Mouse (Mus musculus) CH12F3 (cell line): ENCODE measurements around the gene Il13.

Experiments
- in situ Hi-C: fragments of 300-500 bp; cut with MboI; formaldehyde crosslinking; loops from 2 replicates; pipeline ENCODE4 v1.14.3; 2020; ENCODE audit warnings: low sequenced_read_pairs

Gene Il13

DNA sequence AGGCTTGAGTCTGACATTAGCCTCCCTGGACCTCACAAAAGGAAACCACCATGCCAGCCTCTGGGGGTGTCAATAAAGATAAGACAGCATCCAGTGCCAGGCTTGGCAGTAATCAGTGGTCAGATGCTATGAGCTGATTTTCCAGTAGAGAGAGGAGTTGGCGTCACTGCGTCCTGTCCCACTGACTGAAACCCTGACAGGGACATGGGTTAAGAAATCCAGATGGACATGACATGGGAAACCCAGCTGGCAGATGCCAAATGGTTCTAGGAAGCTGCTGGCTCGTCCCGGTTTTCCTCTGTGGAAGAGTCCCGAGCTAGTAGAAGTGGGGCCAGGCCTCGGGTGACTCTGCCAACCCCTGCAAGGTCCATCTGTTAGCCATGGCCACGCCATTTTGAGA is 858 bp downstream of the Il13 start:
- in situ Hi-C loops = no loop called here

DNA sequence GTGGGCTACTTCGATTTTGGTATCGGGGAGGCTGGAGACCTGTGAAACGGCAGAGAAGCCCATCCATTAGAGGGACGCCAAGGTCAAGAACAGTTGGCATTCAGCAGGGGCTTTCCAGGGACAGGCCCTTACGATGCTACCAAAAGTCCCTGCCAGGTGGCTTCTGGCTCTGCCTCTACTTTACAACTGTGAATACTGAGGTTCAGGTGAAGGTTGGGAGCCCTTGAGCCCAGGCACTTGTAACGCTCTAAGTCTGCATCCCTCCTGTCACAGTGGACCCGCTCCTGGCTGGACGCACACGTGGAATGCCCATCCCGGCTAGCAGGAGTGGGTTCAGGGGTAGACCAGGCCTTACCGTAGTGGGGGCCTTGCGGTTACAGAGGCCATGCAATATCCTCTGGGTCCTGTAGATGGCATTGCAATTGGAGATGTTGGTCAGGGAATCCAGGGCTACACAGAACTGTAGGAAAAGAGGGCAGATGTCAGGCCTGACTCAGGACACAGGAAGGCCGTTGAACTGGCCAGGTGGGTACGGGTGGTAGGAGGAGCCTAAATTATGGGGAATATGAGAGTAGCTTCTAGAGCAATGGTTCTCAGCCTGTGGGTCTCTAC is 2.3 kb downstream of the Il13 start:
- in situ Hi-C loops = no loop called here

GRCm38 (mm10) chr11:53627859-53628258 is 6.6 kb downstream of the Il13 start:
- in situ Hi-C loops = no loop called here

DNA sequence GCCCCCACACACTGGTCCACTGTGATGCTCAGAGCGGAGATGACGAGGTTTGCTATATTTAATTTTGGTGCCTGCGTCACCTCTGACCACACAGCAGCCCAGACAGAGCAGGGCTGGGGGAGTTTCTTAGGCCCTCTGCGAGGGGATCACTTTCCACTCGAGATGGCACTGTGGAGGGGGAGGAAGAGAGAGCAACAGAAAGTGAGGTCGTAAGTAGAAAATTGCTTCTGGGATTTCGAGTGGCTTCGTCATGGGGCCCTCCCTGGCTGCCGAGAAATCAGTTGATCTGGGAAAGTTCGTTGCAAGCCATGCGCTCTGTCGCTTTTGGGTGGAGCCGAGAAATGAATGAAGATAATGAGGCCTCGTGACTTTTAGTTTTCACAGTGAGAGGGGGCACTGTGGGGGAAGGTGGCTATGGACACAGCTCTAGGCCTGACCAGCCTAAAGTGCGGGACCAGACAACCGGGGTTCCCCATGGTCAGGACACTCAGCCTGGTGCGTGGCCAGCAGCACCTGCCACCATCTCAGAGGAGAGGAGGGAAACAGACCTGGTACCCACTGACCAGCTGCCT is 7.6 kb downstream of the Il13 start:
- in situ Hi-C loops = no loop called here

DNA sequence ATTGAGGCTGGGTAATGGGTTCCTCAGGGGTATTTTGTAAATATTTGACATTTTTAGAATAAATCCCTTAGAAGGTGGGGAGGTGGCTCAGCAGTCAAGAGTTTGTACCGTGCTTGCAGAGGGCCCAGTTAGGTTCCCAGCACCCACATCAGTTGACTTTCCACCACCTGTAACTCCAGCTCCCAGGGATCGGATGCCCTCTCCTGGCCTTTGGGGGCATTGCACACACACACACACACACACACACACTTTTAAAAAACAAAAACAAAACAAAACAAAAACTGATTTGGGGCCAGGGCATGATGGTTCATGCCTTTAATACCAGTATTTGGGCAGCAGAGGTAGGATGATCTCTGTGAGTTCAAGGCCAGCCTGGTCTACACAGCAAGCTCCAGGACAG is 10.4 kb downstream of the Il13 start:
- in situ Hi-C loops = no loop called here

DNA sequence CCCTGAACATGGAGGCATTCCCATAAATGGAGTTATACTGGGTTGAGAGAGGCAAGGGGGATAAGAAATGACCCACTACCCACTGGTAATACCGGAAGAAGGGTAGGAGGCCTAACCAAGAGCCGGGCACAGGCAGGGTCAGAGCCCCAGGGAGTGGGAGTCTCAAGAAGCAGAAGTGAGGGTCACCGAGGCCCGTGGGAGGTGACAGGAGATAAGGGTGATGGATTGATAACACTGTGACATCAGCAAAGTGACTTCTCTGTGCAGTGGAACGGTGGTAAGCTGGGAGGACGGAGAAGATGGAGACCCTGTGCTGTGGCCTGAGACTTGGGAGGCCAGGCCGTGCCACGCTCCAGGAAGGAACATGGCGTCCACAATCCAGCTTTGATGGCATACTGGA is 10.9 kb downstream of the Il13 start:
- in situ Hi-C loops = no loop called here

- in situ Hi-C loops = no loop called here
These were observed 12.1 kb downstream of the Il13 start for GRCm38 (mm10) chr11:53622440-53622806.

- in situ Hi-C loops = no loop called here
These were observed 12.7 kb downstream of the Il13 start for GRCm38 (mm10) chr11:53621582-53622439.

DNA sequence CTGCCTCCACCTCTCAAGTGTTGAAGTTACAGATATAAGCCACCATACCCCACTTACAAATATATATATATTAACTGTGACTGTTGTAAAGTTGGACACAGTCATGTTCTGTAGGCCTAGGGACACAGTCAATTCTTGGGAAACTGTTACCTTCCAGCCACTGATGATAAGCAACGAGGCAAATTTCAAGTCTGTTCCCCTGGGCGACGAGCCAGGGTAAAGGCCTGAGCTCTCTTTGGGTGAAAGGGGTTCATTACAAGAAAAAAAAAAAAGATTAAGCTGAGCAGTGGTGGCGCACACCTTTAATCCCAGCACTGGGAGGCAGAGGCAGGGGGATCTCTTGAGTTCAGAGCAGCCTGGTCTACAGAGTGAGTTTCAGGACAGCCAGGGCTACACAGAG is 14.4 kb downstream of the Il13 start:
- in situ Hi-C loops = no loop called here

DNA sequence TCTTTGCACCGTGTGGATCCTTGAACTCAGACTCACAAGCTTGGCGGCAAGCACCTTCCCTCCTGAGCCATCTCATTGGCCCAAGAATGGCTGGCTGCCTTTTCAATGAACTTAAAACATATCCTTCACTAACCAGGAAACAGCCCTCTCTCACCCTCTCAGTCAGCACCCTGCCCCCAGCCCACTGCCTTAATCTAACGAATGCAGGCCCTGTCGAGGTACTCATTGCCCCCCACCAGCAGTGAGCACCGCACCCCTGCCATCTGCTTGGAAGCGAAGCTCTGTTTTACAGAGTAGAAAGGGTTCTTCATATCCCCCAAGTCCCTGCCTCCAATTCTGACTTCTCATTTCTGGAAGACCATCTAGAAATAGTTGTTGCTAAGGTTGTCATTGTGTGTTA is 15.1 kb downstream of the Il13 start:
- in situ Hi-C loops = no loop called here

GRCm38 (mm10) chr11:53618619-53619198 is 15.8 kb downstream of the Il13 start, which contains the start of gene Il4:
Gene Il4 (minus strand): TSS chr11:53618669.
- in situ Hi-C loops = no loop called here

DNA sequence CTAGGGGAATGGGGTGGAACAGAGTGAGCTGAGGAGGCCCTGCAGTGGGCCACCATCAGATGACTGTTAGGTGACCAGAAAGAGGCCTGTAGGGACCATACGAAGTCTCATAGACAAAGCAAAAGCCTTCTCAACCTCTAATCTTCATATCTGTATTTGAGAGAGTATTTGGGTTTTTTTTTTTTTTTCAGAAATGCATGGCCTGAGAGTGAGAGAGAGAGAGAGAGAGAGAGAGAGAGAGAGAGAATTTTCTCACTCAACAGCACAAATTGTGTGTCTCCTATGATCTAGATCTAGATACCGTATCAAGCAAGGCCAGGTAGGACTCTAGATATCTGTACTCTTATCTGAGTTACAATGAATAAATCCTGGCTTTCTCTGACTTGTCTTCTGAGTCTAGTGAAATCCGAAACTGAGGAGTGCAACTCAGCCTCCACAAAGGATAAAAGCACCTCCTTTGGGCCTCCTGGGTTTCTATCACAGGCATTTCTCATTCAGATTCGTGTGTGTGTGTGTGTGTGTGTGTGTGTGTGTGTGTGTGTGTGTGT is 16.9 kb downstream of the Il13 start:
- in situ Hi-C loops = no loop called here

DNA sequence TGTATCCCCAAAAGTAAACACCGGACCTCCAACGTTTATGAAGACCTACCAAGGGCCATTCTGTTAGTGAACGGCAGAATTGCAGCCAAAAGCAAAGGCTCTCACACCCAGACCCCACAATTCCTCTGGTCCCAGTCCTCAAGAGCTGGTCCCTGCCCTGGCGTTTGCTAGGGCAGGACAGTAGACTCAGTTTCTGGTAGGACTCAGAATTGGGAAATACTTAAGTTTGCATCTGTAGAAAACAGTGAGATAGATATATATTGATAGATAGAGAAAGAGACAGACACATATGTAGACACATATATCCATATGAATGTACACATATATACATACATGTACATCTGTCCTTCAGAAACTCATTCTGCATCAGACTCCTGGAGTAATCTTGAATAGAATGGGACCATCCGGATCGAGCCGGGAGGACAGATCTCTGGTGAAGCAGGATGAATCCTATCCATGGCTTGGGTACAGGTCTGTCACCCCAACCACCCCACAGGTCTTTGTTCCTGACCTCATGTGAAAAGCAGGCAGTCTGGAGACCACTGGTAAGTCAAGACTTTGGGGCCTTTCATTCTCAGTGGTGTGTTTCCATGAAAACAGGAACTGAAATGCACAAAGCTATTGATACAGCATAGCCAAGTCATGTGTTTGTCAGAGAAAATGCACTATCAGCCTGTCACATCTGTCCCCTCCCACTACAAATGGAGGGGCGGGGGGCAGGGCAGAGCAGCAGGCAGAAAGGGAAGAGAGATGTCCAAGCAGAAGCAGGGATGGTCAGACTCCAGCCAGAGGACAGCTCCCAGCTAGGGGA is 17.5 kb downstream of the Il13 start:
- in situ Hi-C loops = no loop called here

DNA sequence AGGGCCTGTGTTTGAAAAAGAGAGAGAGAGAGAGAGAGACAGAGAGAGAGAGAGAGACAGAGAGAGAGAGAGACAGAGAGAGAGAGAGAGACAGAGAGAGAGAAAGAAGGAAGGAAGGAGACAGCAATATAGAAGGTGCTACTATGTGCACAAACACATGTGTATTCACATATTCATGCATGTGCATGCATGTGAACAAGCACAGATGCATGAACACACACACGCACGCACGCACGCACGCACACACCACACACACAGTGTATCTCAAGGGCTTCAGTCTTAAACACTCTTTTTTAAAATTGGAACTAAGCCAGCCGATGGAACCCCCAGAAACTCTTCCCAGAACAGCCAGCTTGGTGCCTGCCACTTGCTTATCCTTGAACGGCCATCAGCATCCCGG is 18.9 kb downstream of the Il13 start:
- in situ Hi-C loops = no loop called here

GRCm38 (mm10) chr11:53615172-53615571 is 19.3 kb downstream of the Il13 start:
- in situ Hi-C loops = no loop called here

DNA sequence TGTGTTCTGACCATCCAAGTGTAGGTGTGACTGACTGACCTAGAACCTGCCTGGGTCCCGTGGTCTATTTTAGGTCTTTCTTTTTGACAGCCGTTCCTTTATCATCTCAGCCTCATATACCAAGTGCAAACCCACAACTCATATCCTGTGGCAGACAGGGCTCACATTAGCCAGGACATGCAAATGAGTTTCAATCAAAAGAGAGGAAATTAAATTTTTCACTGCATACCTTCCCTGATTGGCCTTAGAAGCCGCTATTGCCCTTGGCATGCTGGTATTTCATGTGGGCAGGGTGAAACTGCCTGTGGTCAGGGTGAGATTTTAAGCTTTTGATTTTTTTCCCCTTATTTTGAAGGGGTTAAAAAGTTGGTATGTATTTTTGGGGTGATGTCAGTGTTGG is 24.8 kb downstream of the Il13 start:
- in situ Hi-C loops = no loop called here

GRCm38 (mm10) chr11:53609231-53609630 is 25.3 kb downstream of the Il13 start:
- in situ Hi-C loops = no loop called here

- in situ Hi-C loops = no loop called here
These were observed 28.9 kb downstream of the Il13 start for GRCm38 (mm10) chr11:53605609-53606008.

DNA sequence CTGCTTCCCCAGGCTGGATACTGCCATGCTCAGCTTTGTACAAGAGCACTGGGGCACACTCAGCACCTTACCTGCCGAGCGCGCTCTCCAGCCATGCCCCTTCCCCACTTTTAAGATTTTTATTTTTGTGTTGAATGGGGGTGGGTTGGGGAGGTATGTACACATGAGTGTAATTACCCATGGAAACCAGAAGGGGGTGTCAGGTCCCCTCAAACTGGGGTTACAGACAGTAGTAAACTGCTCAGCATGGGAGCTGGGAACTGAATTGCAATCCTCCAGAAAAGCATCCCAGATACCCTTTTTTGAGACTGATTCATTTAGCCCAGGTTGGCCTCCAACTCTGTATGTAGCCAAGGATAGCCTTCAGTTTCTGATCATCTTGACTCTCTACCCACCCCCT is 29.5 kb downstream of the Il13 start:
- in situ Hi-C loops = no loop called here

- in situ Hi-C loops = no loop called here
These were observed 43.4 kb downstream of the Il13 start for GRCm38 (mm10) chr11:53591116-53591515.

DNA sequence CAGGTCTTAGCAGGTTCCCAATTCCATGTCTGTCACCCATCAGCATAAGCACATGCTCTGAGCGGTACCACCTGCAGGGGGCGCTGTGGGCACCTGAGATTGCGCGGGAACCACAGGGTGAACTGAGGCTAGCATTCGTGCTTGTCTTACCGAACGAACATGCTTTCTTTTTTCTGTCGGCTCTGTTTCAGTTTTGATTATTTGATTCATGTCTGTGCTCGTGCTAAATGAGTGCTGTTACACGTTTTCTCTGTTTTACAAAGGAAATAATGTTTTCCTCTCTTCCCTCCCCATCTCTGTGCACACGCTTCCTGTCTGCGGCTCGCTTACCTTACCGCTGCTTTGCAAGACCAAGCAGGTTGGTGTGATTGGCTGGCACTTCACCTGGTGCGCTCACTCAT is 44.1 kb downstream of the Il13 start:
- in situ Hi-C loops = no loop called here
